Mouse (Mus musculus) embryonic fibroblast, embryonic 13.5 days (primary cell): ENCODE data around the gene Ypel4.

Experiments
- CTCF ChIP-seq: IDR thresholded peaks from 2 replicates; pipeline ENCODE4 v1.5.1; 2011; ENCODE audit warnings: mild to moderate bottlenecking, control low read depth, low read length, moderate library complexity, borderline replicate concordance; ENCODE audit not compliant: insufficient read depth
- POLR2A ChIP-seq: IDR thresholded peaks from 2 replicates; pipeline ENCODE4 v1.6.1; 2011; ENCODE audit warnings: low read depth, mild to moderate bottlenecking, control low read depth, low read length, moderate library complexity

DNA sequence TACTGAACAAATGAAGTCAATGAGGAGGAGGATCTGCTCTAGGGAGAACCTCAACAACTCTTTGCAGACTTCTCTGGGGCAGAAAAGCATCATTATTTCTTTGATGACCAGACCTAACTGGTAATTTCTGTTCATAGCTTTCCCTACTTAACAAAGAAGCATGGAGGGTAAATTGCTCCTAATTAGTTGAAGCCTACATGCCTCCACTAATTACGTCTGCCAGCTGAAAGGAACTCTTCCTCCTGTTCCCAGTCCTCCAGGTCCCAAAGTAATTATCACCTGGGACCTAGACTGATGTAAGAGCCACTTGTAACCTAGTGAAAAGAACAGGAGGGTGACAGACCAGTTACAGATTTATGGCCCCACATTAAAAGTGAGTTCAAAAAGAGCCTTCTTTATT, 26.3 kb upstream of the Ypel4 start:
- no peak for TF ChIP-seq CTCF
- no peak for TF ChIP-seq POLR2A
